Mouse (Mus musculus): ENCODE results near the gene Gtf2ird2. TPM values are rescaled to one million over a fixed set of nuclear protein-coding genes. Genes with fewer than 3 reads are reported as not detected.

The Gtf2ird2 gene
- total RNA-seq, 2 experiments from 2014 or later: 9.8 to 10.3 TPM

- DNase-seq (ENCODE audit: low spot score in 2 of 2): no peak
Observed at GRCm38 (mm10) chr5:134260001-134260636, 76.3 kb downstream of the Gtf2ird2 start.

- DNase-seq (ENCODE audit: low spot score in 2 of 2): no peak
Observed at GRCm38 (mm10) chr5:134265890-134266289, 82.1 kb downstream of the Gtf2ird2 start.

- DNase-seq (ENCODE audit: low spot score in 2 of 2): no peak
Observed at GRCm38 (mm10) chr5:134266404-134266803, 82.6 kb downstream of the Gtf2ird2 start.

GRCm38 (mm10) chr5:134268751-134269150 lies 84.9 kb downstream of the Gtf2ird2 start:
- no peak for DNase-seq (ENCODE audit: low spot score in 2 of 2)

- no peak for DNase-seq (ENCODE audit: low spot score in 2 of 2)
Observed at GRCm38 (mm10) chr5:134269751-134270150, 85.9 kb downstream of the Gtf2ird2 start.

GRCm38 (mm10) chr5:134270566-134270965 lies 86.7 kb downstream of the Gtf2ird2 start:
- DNase-seq (ENCODE audit: low spot score in 2 of 2): no peak

GRCm38 (mm10) chr5:134271421-134271820 lies 87.6 kb downstream of the Gtf2ird2 start:
- DNase-seq (ENCODE audit: low spot score in 2 of 2): no peak

- no peak for DNase-seq (ENCODE audit: low spot score in 2 of 2)
Observed at GRCm38 (mm10) chr5:134272761-134273160, 88.9 kb downstream of the Gtf2ird2 start.

- no peak for DNase-seq (ENCODE audit: low spot score in 2 of 2)
Observed at GRCm38 (mm10) chr5:134273761-134274160, 89.9 kb downstream of the Gtf2ird2 start.

Other genes starting within 250 kb of the Gtf2ird2 start
- 100 to 1,000 TPM in 1 of 2 experiments, 10 to 100 TPM in 1; 92.5 to 118 TPM for gene Castor2, start 84.3 kb upstream of the Gtf2ird2 start, total RNA-seq (2021)
- 10 to 100 TPM; 18.7 to 23.8 TPM for gene Rcc1l, start 7.2 kb upstream of the Gtf2ird2 start, total RNA-seq (2021)
- 1 to 10 TPM; 6.4 to 7.7 TPM for gene Ncf1, start 45.6 kb downstream of the Gtf2ird2 start, total RNA-seq (2021)
- 100 to 1,000 TPM; 167 to 182 TPM for gene Gtf2i, start 130.7 kb downstream of the Gtf2ird2 start, total RNA-seq (2021)

Measured in gastrocnemius, postnatal 4 days (tissue).